Mouse (Mus musculus): ENCODE results near the gene Serpini1.

Gene Serpini1

GRCm38 (mm10) chr3:75557292-75557691, at the start of gene Serpini1:
Gene Serpini1 (plus strand): TSS chr3:75557547.
- peak; percentile 89 for DNase-seq (ENCODE audit: low spot score)

- DNase-seq (ENCODE audit: low spot score) = peak; percentile 70
Observed at GRCm38 (mm10) chr3:75517631-75518250, 39.6 kb upstream of the Serpini1 start.

GRCm38 (mm10) chr3:75521314-75521713, 36.0 kb upstream of the Serpini1 start:
- DNase-seq (ENCODE audit: low spot score) = no peak

- DNase-seq (ENCODE audit: low spot score) = no peak
Observed at GRCm38 (mm10) chr3:75522527-75522926, 34.8 kb upstream of the Serpini1 start.

- no peak for DNase-seq (ENCODE audit: low spot score)
Observed at GRCm38 (mm10) chr3:75531074-75531473, 26.3 kb upstream of the Serpini1 start.

GRCm38 (mm10) chr3:75534045-75534834, 23.1 kb upstream of the Serpini1 start:
- no peak for DNase-seq (ENCODE audit: low spot score)

- no peak for DNase-seq (ENCODE audit: low spot score)
Observed at GRCm38 (mm10) chr3:75541259-75541658, 16.1 kb upstream of the Serpini1 start.

GRCm38 (mm10) chr3:75542852-75543251, 14.5 kb upstream of the Serpini1 start:
- no peak for DNase-seq (ENCODE audit: low spot score)

GRCm38 (mm10) chr3:75544287-75544686, 13.1 kb upstream of the Serpini1 start:
- DNase-seq (ENCODE audit: low spot score) = no peak

GRCm38 (mm10) chr3:75551248-75551647, 6.1 kb upstream of the Serpini1 start:
- no peak for DNase-seq (ENCODE audit: low spot score)

GRCm38 (mm10) chr3:75556121-75556694, 1.1 kb upstream of the Serpini1 start:
- no peak for DNase-seq (ENCODE audit: low spot score)

GRCm38 (mm10) chr3:75556695-75557291, 554 bp upstream of the Serpini1 start, which contains the start of gene Pdcd10:
Gene Pdcd10 (minus strand): TSS chr3:75556856.
- peak; percentile 100 for DNase-seq (ENCODE audit: low spot score)

- no peak for DNase-seq (ENCODE audit: low spot score)
Observed at GRCm38 (mm10) chr3:75574074-75574473, 16.7 kb downstream of the Serpini1 start.

- DNase-seq (ENCODE audit: low spot score) = no peak
Observed at GRCm38 (mm10) chr3:75575582-75575981, 18.2 kb downstream of the Serpini1 start.

GRCm38 (mm10) chr3:75579352-75579751, 22.0 kb downstream of the Serpini1 start:
- DNase-seq (ENCODE audit: low spot score) = peak; percentile 51

- DNase-seq (ENCODE audit: low spot score) = no peak
Observed at GRCm38 (mm10) chr3:75583293-75583692, 25.9 kb downstream of the Serpini1 start.

GRCm38 (mm10) chr3:75584898-75585297, 27.6 kb downstream of the Serpini1 start:
- DNase-seq (ENCODE audit: low spot score) = no peak

- DNase-seq (ENCODE audit: low spot score) = no peak
Observed at GRCm38 (mm10) chr3:75611019-75611418, 53.7 kb downstream of the Serpini1 start.

GRCm38 (mm10) chr3:75624627-75625026, 67.3 kb downstream of the Serpini1 start:
- no peak for DNase-seq (ENCODE audit: low spot score)

GRCm38 (mm10) chr3:75630988-75631615, 73.8 kb downstream of the Serpini1 start:
- no peak for DNase-seq (ENCODE audit: low spot score)

- DNase-seq (ENCODE audit: low spot score) = no peak
Observed at GRCm38 (mm10) chr3:75633221-75633620, 75.9 kb downstream of the Serpini1 start.

GRCm38 (mm10) chr3:75633635-75634034, 76.3 kb downstream of the Serpini1 start:
- no peak for DNase-seq (ENCODE audit: low spot score)
